Mouse (Mus musculus) CH12.LX (cell line): ENCODE measurements around the gene Tmem106a.

Experiments
- BHLHE40 ChIP-seq: IDR thresholded peaks from 2 replicates; pipeline ENCODE4 v1.6.1; 2011; ENCODE audit warnings: mild to moderate bottlenecking, low read depth, low read length, improper control_type of control experiment
- CTCF ChIP-seq, 2 experiments: IDR thresholded peaks in 1 of 2; conservative IDR thresholded peaks in 1 of 2; 2 replicates each; pipeline ENCODE4 v1.5.1; 2011 to 2012; ENCODE audit warnings: low read depth in 2 of 2, low read length in 2 of 2, improper control_type of control experiment in 1 of 2, inconsistent platforms in 1 of 2, mild to moderate bottlenecking in 1 of 2, moderate library complexity in 1 of 2
- E2F4 ChIP-seq: IDR thresholded peaks from 2 replicates; pipeline ENCODE4 v1.6.1; 2011; ENCODE audit warnings: low read depth, low read length, improper control_type of control experiment; ENCODE audit not compliant: insufficient replicate concordance
- HCFC1 ChIP-seq: IDR thresholded peaks from 2 replicates; pipeline ENCODE4 v1.6.1; 2012; ENCODE audit warnings: low read depth, mild to moderate bottlenecking, inconsistent platforms, low read length, improper control_type of control experiment
- MEF2A ChIP-seq: IDR thresholded peaks from 2 replicates; pipeline ENCODE4 v1.6.1; 2014; ENCODE audit warnings: low read depth, mild to moderate bottlenecking, inconsistent platforms, low read length, improper control_type of control experiment, borderline replicate concordance
- MXI1 ChIP-seq: IDR thresholded peaks from 2 replicates; pipeline ENCODE4 v1.6.1; 2011; ENCODE audit warnings: mild to moderate bottlenecking, low read depth, low read length, improper control_type of control experiment
- MYC ChIP-seq: IDR thresholded peaks from 2 replicates; pipeline ENCODE4 v1.6.1; 2011; ENCODE audit warnings: low read depth, mild to moderate bottlenecking, improper control_type of control experiment, low read length
- RAD21 ChIP-seq: IDR thresholded peaks from 2 replicates; pipeline ENCODE4 v1.6.1; 2011; ENCODE audit warnings: low read depth, mild to moderate bottlenecking, low read length, improper control_type of control experiment, moderate library complexity

DNA sequence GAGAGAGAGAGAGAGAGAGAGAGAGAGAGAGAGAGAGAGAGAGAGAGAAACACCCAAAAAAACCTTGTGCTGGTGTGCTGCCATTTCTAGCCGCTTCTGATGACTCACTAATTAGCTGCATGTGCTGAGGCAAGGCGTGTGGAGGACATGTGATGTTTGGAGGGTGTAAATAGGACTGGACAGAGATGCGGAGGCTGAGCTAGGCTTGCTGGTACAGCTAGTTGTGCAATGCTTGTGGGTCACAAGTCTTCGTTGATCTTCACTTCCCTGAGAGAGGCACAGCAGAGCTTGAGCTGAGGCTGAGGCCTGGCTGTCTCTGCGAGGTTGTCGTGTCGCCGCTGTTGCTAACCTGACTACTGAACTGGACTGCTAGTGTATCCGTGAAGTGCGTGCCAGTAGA lies 5.6 kb downstream of the Tmem106a start:
- TF ChIP-seq MXI1 (no peak), MEF2A (no peak), MYC (no peak), HCFC1 (no peak), BHLHE40 (no peak), CTCF (conservative IDR thresholded peaks at IDR 0.05 in 1 of 2, IDR thresholded peaks at IDR 0.05 in 1 of 2; ENCODE audit: low read depth in 2 of 2, low read length in 2 of 2) (no peak), RAD21 (no peak), E2F4 (no peak)
